Mouse (Mus musculus): ENCODE data around the gene Nrg4. TPM values are rescaled to one million over a fixed set of nuclear protein-coding genes. Genes with fewer than 3 reads are reported as not detected.

Nrg4 gene
- total RNA-seq (2014; rRNA removed) (0.24 and 1.8 TPM in 2 replicates), polyA plus RNA-seq (2015; fragmentation: Nextera tagmentation; extraction: Ambion mirVana) (0.42 and 0.94 TPM in 2 replicates)

DNA sequence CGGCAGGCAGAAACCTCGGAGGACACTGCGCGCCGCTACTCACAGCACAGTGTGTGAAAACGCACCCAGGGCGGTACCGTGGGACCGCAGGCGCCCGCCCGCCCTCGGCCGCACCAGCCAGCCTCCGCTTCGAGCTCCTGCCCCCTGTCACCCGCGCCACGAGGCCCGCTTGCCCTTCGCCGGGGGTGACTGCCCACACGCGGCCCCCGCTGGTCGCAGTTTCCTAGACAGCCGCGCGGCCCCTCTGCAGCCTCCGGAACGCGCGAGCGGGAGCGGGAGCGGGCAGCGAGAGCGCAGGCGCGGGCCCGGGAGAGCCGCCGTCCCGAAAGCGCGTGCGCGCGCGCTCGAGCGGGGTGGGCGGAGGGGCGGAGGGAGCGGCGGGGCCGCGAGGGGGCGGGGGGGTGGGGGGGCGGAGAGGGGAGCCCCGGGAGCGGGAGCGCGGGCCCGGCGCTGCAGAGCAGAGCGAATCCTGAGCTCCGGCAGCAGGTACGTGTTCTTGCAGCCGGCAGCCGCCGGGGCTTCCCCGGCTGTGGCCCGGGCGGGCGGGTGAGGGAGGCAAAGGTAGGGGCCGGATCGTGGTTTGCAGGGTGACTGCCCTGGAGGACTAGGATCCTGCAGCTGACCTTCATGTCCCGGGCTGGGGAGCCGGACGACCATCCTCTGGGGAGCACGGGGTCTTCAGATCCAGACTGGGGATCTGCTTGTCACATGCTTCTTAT lies at the start of gene Nrg4, which contains the start of gene Tmem266:
Gene Nrg4, minus strand, starts transcription at position 330 of the 719 bp plus-strand sequence.
Gene Tmem266, plus strand, starts transcription at position 399 of the 719 bp plus-strand sequence.
- H3K4me2 ChIP-seq (ENCODE audit: low read depth), result peak within 1 kb of the TSS; percentile 67
- H3K27ac ChIP-seq (ENCODE audit: low read depth, low read length), result peak within 1 kb of the TSS; percentile 75
- peaks cover 3% of the 10 kb centered on the region; the same call in 1 of the 2 replicates for H3K27me3 ChIP-seq (ENCODE audit: insufficient read depth, low read length)
- H3K9me3 ChIP-seq (ENCODE audit: low read length), result no peaks in the 10 kb centered on the region
- no peaks in the 10 kb centered on the region for H3K36me3 ChIP-seq (ENCODE audit: insufficient read depth)
- peak within 1 kb of the TSS; percentile 79 for H3K9ac ChIP-seq
- H3K4me1 ChIP-seq (ENCODE audit: insufficient read depth), result no peaks in the 10 kb centered on the region
- TF ChIP-seq CTCF (IDR thresholded peaks at IDR 0.05; ENCODE audit: low read depth), result no peak
- ATAC-seq, result peak; percentile 92
- 5% methylated on average over 62 of the region's 82 CpGs for WGBS
- H3K4me3 ChIP-seq (ENCODE audit: low read depth, low read length), result peak within 1 kb of the TSS; percentile 73
- DNase-seq, result peak; percentile 93

GRCm38 (mm10) chr9:55371908-55372307 lies 45.3 kb upstream of the Nrg4 start:
- H3K4me1 ChIP-seq (ENCODE audit: insufficient read depth), result no peaks in the 10 kb centered on the region
- H3K9ac ChIP-seq, result no peak overlapping the region
- no peak for TF ChIP-seq CTCF (IDR thresholded peaks at IDR 0.05; ENCODE audit: low read depth)
- H3K36me3 ChIP-seq (ENCODE audit: insufficient read depth), result no peaks in the 10 kb centered on the region
- ATAC-seq (no peak), DNase-seq (no peak)
- WGBS, result 68% methylated on average over 7 of the region's 7 CpGs
- no peaks in the 10 kb centered on the region for H3K9me3 ChIP-seq (ENCODE audit: low read length)
- H3K27ac ChIP-seq (ENCODE audit: low read depth, low read length), result no peak overlapping the region
- no peak overlapping the region for H3K4me2 ChIP-seq (ENCODE audit: low read depth)
- H3K27me3 ChIP-seq (ENCODE audit: insufficient read depth, low read length), result no peaks in the 10 kb centered on the region
- no peak overlapping the region for H3K4me3 ChIP-seq (ENCODE audit: low read depth, low read length)

DNA sequence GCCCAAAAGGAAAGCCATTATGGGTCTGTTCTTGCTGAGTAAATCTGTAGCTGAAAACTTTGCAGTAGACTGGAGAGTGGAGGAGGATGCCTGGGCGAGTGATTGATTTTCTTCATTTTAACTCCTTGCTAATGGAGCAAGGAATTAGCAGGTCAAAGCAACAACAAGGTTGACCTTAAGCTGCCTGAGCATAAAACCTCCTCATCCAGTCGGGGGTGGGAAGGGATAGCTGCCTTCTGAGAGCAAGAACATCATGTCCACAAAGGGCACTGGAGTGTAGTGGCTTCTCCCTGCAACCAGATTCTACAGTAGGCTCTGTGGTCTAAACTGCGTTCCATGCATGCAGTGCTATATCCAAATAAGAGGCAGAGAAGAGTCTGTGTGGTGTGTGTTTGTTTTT lies 41.4 kb upstream of the Nrg4 start:
- H3K4me1 ChIP-seq (ENCODE audit: insufficient read depth), result no peaks in the 10 kb centered on the region
- H3K4me3 ChIP-seq (ENCODE audit: low read depth, low read length), result no peak overlapping the region
- no peak overlapping the region for H3K9ac ChIP-seq
- H3K4me2 ChIP-seq (ENCODE audit: low read depth), result no peak overlapping the region
- no peak overlapping the region for H3K27ac ChIP-seq (ENCODE audit: low read depth, low read length)
- ATAC-seq, result no peak
- 62% methylated on average over 3 of the region's 3 CpGs for WGBS
- DNase-seq, result no peak
- H3K36me3 ChIP-seq (ENCODE audit: insufficient read depth), result no peaks in the 10 kb centered on the region
- no peak for TF ChIP-seq CTCF (IDR thresholded peaks at IDR 0.05; ENCODE audit: low read depth)
- no peaks in the 10 kb centered on the region for H3K27me3 ChIP-seq (ENCODE audit: insufficient read depth, low read length)
- no peaks in the 10 kb centered on the region for H3K9me3 ChIP-seq (ENCODE audit: low read length)

- Histone ChIP-seq H3K4me2 (ENCODE audit: low read depth) (no peak overlapping the region), H3K4me1 (ENCODE audit: insufficient read depth) (no peaks in the 10 kb centered on the region), H3K36me3 (ENCODE audit: insufficient read depth) (no peaks in the 10 kb centered on the region), H3K27me3 (ENCODE audit: insufficient read depth, low read length) (no peaks in the 10 kb centered on the region), H3K4me3 (ENCODE audit: low read depth, low read length) (no peak overlapping the region), H3K9me3 (ENCODE audit: low read length) (no peaks in the 10 kb centered on the region), H3K27ac (ENCODE audit: low read depth, low read length) (no peak overlapping the region), H3K9ac (no peak overlapping the region)
- DNase-seq, result no peak
- no peak for TF ChIP-seq CTCF (IDR thresholded peaks at IDR 0.05; ENCODE audit: low read depth)
- no peak for ATAC-seq
Observed at GRCm38 (mm10) chr9:55363707-55364106, 37.1 kb upstream of the Nrg4 start.

- H3K4me2 ChIP-seq (ENCODE audit: low read depth), result no peak overlapping the region
- H3K9me3 ChIP-seq (ENCODE audit: low read length), result no peaks in the 10 kb centered on the region
- H3K36me3 ChIP-seq (ENCODE audit: insufficient read depth), result no peaks in the 10 kb centered on the region
- no peak overlapping the region for H3K4me3 ChIP-seq (ENCODE audit: low read depth, low read length)
- no peak for TF ChIP-seq CTCF (IDR thresholded peaks at IDR 0.05; ENCODE audit: low read depth)
- WGBS, result 85% methylated on average over 5 of the region's 5 CpGs
- H3K4me1 ChIP-seq (ENCODE audit: insufficient read depth), result no peaks in the 10 kb centered on the region
- no peak for DNase-seq
- H3K27ac ChIP-seq (ENCODE audit: low read depth, low read length), result no peak overlapping the region
- no peak for ATAC-seq
- H3K27me3 ChIP-seq (ENCODE audit: insufficient read depth, low read length), result no peaks in the 10 kb centered on the region
- no peak overlapping the region for H3K9ac ChIP-seq
Observed at GRCm38 (mm10) chr9:55361969-55362368, 35.3 kb upstream of the Nrg4 start.

- ATAC-seq, result no peak
- H3K9ac ChIP-seq, result no peak overlapping the region
- no peak overlapping the region for H3K4me2 ChIP-seq (ENCODE audit: low read depth)
- no peak for TF ChIP-seq CTCF (IDR thresholded peaks at IDR 0.05; ENCODE audit: low read depth)
- H3K27me3 ChIP-seq (ENCODE audit: insufficient read depth, low read length), result no peaks in the 10 kb centered on the region
- no peak for DNase-seq
- no peak overlapping the region for H3K4me3 ChIP-seq (ENCODE audit: low read depth, low read length)
- no peaks in the 10 kb centered on the region for H3K36me3 ChIP-seq (ENCODE audit: insufficient read depth)
- no peak overlapping the region for H3K27ac ChIP-seq (ENCODE audit: low read depth, low read length)
- H3K9me3 ChIP-seq (ENCODE audit: low read length), result no peaks in the 10 kb centered on the region
- no peaks in the 10 kb centered on the region for H3K4me1 ChIP-seq (ENCODE audit: insufficient read depth)
- WGBS, result 66% methylated on average over 7 of the region's 7 CpGs
Observed at GRCm38 (mm10) chr9:55360861-55361260, 34.2 kb upstream of the Nrg4 start.

DNA sequence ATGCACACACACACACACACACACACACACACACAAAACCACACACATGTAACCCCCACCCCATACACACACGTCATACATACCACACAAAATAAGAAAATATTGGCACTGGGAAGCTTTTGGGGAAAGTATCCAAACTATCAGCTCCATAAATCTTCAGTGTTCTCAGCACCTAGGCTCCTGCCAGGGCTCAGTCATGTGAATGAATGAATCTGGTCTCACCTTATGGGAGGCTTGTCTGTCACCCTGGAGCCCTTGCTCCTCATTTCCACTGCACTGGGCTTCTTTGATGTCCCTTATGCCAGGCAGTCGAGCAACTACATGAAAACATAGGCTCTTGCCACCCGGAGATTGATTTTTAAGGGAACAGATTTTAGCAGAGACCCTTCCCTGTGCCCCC lies 33.7 kb upstream of the Nrg4 start:
- 72% methylated on average over 3 of the region's 3 CpGs for WGBS
- no peaks in the 10 kb centered on the region for H3K9me3 ChIP-seq (ENCODE audit: low read length)
- ATAC-seq, result no peak

More for the DNA sequence above, 33.7 kb upstream of the Nrg4 start:
- H3K27ac ChIP-seq (ENCODE audit: low read depth, low read length), result no peak overlapping the region
- no peaks in the 10 kb centered on the region for H3K4me1 ChIP-seq (ENCODE audit: insufficient read depth)
- H3K27me3 ChIP-seq (ENCODE audit: insufficient read depth, low read length), result no peaks in the 10 kb centered on the region
- TF ChIP-seq CTCF (IDR thresholded peaks at IDR 0.05; ENCODE audit: low read depth), result no peak
- DNase-seq, result no peak
- no peaks in the 10 kb centered on the region for H3K36me3 ChIP-seq (ENCODE audit: insufficient read depth)
- H3K9ac ChIP-seq, result no peak overlapping the region
- no peak overlapping the region for H3K4me2 ChIP-seq (ENCODE audit: low read depth)
- no peak overlapping the region for H3K4me3 ChIP-seq (ENCODE audit: low read depth, low read length)
